ENCODE assay signal across 9 mouse cellular contexts in the genomic region with DNA sequence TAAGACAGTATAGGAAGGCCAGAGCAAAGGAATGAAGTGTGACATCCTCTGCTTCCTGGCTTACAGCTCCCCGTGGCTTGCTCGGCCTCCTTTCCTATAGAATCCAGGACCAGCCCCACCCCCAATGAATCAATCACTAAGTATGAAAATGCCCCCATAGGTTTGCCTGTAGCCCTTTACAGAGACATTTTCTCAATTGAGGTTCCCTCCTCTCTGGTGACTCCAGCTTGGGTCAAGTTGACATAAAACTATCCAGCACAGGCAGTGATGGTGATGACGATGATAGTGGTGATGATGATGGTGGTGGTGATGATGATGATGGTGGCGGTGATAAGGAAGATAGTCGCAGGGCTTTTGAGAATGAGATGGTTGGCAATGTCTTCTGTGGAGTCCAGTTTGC. TPM values are rescaled to one million over a fixed set of nuclear protein-coding genes. Genes with fewer than 3 reads are reported as not detected.
"Had no signal": no experiment of that assay in that cellular context is flagged by ENCODE, and none has a peak within 500 bp of the region (broad histone marks: within the 10 kb centered on the region; RNA-seq: fewer than 3 reads in every experiment).

No protein-coding gene starts in this region.

- H3K4me2 ChIP-seq: lung, embryonic 14.5 days; midbrain, embryonic 12.5 days; neural tube, embryonic 12.5 days had no signal

- H3K4me3 ChIP-seq: midbrain, embryonic 10.5 days; midbrain, embryonic 12.5 days; neural tube, embryonic 12.5 days had no signal

- H3K27me3 ChIP-seq: neural tube, embryonic 12.5 days had no signal

- H3K27ac ChIP-seq: midbrain, embryonic 10.5 days; midbrain, embryonic 12.5 days; neural tube, embryonic 12.5 days had no signal

- H3K36me3 ChIP-seq: midbrain, embryonic 10.5 days; midbrain, embryonic 12.5 days; neural tube, embryonic 12.5 days had no signal

- DNase-seq: thymus, adult 18-20 months had no signal

RNA-seq across cellular contexts. Expression of gene Wnt7b, which starts 16.2 kb away (rescaled TPM):
- total RNA-seq: megakaryocyte, adult 5-6 weeks; megakaryocyte-erythroid progenitor cell, adult 5-6 weeks; neutrophil, adult 5-6 weeks had no signal
- polyA plus RNA-seq: small intestine, adult 2 months had no signal
